Mouse (Mus musculus): ENCODE measurements around the gene 4632433K11Rik.

DNA sequence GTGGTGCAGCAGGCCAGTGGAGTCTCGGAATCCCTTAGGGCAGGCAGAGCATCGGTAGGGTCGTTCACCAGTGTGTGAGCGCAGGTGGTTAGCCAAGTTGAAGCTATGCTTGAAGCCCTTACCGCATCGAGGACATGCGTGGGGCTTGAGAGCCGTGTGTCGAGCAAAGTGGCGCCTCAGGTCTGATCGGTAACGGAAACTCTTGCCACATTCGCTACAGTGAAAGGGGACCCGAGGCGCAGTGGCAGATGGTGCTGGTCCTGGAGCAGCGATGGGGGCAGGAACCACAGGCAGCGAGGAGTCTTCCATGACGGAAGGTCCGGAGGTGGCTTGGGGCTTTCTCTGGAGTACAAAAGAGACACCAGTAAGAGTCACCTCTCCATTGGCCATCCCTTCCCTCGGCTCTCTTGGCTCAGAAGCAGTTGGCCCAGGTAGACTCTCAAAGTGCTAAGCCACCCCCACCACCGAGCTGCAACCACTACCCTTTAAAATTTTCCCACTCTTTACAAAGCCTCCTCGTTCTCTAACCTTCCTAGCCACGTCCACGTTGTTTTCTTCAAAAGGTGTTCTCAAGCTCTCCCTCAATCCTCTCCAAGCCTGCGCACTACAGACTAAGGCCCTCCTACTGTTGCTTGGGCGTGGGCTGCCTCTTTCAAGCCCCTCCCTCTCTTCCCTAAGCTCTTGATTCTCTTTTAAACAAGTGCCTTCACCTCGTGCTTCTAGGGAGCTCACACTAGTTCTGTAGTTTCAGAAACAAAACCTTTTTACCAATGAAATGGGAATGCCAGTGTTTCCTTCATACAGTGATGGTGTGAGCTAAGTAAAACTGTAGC, 21.0 kb upstream of the 4632433K11Rik start:
- TF ChIP-seq POLR2A (IDR thresholded peaks at IDR 0.05; ENCODE audit: control insufficient read depth, low read depth, low read length) (no peak), CTCF (IDR thresholded peaks at IDR 0.05; ENCODE audit: control insufficient read depth, insufficient read depth, insufficient replicate concordance, low read depth, low read length) (no peak)

All from testis, adult 2 months (tissue).